Mouse (Mus musculus) A20 (cell line): ENCODE data around the gene Gm10715.
"Not testable (repeated sequence)": the region's sequence is repeated elsewhere in the genome, so short reads cannot be mapped to it uniquely, and the experiment has no call there.

Experiments used
- DNase-seq: peaks from one replicate; pipeline ENCODE4 v3.0.0-alpha.2; 2011; ENCODE audit warnings: low read depth, low spot score

Gene Gm10715

GRCm38 (mm10) chr9:3036577-3036976 is at the start of gene Gm10715:
Gm10715 (plus strand) TSS chr9:3036877.
- DNase-seq, result not testable (repeated sequence)

DNA sequence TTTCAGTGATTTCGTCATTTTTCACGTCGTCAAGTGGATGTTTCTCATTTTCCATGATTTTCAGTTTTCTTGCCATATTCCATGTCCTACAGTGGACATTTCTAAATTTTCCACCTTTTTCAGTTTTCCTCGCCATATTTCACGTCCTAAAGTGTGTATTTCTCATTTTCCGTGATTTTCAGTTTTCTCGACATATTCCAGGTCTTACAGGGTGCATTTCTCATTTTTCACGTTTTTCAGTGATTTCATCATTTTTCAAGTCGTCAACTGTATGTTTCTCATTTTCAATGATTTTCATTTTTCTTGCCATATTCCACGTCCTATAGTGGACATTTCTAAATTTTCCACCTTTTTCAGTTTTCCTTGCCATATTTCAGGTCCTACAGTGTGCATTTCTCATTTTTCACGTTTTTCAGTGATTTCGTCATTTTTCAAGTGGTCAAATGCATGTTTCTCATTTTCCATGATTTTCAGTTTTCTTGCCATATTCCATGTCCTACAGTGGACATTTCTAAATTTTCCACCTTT is 36.2 kb upstream of the Gm10715 start, which contains the start of gene Gm10722:
Gene Gm10722 (plus strand): TSS at position 478 of the 528 bp plus-strand sequence.
- DNase-seq, result peak; percentile 52

- not testable (repeated sequence) for DNase-seq
Measured at GRCm38 (mm10) chr9:3001006-3001405, 35.7 kb upstream of the Gm10715 start.

DNA sequence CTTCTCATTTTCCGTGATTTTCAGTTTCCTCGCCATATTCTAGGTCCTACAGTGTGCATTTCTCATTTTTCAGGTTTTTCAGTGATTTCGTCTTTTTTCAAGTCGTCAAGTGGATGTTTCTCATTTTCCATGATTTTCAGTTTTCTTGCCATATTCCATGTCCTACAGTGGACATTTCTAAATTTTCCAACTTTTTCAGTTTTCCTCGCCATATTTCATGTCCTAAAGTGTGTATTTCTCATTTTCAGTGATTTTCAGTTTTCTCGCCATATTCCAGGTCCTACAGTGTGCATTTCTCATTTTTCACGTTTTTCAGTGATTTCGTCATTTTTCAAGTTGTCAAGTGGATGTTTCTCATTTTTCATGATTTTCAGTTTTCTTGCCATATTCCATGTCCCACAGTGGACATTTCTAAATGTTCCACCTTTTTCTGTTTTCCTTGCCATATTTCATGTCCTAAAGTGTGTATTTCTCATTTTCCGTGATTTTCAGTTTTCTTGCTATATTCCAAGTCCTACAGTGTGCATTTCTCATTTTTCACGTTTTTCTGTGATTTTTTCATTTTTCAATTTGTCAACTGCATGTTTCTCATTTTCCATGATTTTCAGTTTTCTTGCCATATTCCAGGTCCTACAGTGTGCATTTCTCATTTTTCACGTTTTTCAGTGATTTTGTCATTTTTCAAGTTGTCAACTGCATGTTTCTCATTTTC is 34.6 kb upstream of the Gm10715 start:
- DNase-seq, result peak; percentile 26

DNA sequence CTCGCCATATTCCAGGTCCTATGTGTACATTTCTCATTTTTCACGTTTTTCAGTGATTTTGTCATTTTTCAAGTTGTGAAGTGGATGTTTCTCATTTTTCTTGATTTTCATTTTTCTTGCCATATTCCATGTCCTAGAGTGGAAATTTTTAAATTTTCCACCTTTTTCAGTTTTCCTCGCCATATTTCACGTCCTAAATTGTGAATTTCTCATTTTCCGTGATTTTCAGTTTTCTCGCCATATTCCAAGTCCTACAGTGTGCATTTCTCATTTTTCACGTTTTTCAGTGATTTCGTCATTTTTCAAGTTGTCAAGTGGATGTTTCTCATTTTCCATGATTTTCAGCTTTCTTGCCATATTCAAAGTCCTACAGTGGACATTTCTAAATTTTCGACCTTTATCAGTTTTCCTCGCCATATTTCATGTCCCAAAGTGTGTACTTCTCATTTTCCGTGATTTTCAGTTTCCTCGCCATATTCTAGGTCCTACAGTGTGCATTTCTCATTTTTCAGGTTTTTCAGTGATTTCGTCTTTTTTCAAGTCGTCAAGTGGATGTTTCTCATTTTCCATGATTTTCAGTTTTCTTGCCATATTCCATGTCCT is 33.8 kb upstream of the Gm10715 start, which contains the start of gene Gm11168:
Gene Gm11168 (plus strand): TSS at position 553 of the 603 bp plus-strand sequence.
- DNase-seq, result not testable (repeated sequence)

DNA sequence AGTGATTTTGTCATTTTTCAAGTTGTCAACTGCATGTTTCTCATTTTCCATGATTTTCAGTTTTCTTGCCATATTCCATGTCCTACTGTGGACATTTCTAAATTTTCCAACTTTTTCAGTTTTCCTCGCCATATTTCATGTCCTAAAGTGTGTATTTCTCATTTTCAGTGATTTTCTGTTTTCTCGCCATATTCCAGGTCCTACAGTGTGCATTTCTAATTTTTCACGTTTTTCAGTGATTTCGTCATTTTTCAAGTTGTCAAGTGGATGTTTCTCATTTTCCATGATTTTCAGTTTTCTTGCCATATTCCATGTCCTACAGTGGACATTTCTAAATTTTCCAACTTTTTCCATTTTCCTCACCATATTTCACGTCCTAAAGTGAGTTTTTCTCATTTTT is 30.5 kb upstream of the Gm10715 start:
- not testable (repeated sequence) for DNase-seq

DNA sequence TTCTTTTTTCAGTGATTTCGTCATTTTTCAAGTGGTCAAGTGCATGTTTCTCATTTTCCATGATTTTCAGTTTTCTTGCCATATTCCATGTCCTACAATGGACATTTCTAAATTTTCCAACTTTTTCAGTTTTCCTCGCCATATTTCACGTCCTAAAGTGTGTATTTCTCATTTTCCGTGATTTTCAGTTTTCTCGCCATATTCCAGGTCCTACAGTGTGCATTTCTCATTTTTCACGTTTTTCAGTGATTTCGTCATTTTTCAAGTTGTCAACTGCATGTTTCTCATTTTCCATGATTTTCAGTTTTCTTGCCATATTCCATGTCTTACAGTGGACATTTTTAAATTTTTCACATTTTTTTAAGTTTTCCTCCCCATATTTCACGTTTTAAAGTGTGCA is 30.0 kb upstream of the Gm10715 start:
- not testable (repeated sequence) for DNase-seq

DNA sequence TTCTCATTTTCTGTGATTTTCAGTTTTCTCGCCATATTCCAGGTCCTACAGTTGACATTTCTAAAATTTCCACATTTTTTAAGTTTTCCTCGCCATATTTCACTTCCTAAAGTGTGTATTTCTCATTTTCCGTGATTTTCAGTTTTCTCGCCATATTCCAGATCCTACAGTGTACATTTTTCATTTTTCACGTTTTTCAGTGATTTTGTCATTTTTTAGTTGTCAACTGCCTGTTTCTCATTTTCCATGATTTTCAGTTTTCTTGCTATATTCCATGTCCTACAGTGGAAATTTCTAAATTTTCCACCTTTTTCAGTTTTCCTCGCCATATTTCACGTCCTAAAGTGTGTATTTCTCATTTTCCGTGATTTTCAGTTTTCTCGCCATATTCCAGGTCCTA is 29.4 kb upstream of the Gm10715 start:
- DNase-seq, result peak; percentile 21

DNA sequence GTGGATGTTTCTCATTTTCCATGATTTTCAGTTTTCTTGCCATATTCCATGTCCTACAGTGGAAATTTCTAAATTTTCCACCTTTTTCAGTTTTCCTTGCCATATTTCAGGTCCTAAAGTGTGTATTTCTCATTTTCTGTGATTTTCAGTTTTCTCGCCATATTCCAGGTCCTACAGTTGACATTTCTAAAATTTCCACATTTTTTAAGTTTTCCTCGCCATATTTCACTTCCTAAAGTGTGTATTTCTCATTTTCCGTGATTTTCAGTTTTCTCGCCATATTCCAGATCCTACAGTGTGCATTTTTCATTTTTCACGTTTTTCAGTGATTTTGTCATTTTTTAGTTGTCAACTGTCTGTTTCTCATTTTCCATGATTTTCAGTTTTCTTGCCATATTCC is 27.3 kb upstream of the Gm10715 start:
- DNase-seq, result not testable (repeated sequence)

DNA sequence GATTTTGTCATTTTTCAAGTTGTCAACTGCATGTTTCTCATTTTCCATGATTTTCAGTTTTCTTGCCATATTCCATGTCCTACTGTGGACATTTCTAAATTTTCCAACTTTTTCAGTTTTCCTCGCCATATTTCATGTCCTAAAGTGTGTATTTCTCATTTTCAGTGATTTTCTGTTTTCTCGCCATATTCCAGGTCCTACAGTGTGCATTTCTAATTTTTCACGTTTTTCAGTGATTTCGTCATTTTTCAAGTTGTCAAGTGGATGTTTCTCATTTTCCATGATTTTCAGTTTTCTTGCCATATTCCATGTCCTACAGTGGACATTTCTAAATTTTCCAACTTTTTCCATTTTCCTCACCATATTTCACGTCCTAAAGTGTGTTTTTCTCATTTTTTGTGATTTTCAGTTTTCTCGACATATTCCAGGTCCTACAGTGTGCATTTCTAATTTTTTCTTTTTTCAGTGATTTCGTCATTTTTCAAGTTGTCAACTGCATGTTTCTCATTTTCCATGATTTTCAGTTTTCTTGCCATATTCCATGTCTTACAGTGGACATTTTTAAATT is 24.5 kb upstream of the Gm10715 start:
- DNase-seq, result not testable (repeated sequence)

- DNase-seq, result not testable (repeated sequence)
Measured at GRCm38 (mm10) chr9:3012733-3013279, 23.9 kb upstream of the Gm10715 start, which contains the start of gene Gm10721. Gm10721 (plus strand) TSS chr9:3013140.

GRCm38 (mm10) chr9:3015354-3015753 is 21.3 kb upstream of the Gm10715 start, which contains the start of gene Gm10720:
Gm10720 (plus strand) TSS chr9:3015654.
- not testable (repeated sequence) for DNase-seq

DNA sequence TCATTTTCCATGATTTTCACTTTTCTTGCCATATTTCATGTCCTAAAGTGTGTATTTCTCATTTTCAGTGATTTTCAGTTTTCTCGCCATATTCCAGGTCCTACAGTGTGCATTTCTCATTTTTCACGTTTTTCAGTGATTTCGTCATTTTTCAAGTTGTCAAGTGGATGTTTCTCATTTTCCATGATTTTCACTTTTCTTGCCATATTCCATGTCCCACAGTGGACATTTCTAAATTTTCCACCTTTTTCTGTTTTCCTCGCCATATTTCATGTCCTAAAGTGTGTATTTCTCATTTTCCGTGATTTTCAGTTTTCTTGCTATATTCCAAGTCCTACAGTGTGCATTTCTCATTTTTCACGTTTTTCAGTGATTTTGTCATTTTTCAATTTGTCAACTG is 20.8 kb upstream of the Gm10715 start:
- not testable (repeated sequence) for DNase-seq

- DNase-seq, result not testable (repeated sequence)
Measured at GRCm38 (mm10) chr9:3017108-3017507, 19.6 kb upstream of the Gm10715 start, which contains the start of gene Gm10719. Gm10719 (plus strand) TSS chr9:3017408.

GRCm38 (mm10) chr9:3018944-3019343 is 17.7 kb upstream of the Gm10715 start:
- not testable (repeated sequence) for DNase-seq

DNA sequence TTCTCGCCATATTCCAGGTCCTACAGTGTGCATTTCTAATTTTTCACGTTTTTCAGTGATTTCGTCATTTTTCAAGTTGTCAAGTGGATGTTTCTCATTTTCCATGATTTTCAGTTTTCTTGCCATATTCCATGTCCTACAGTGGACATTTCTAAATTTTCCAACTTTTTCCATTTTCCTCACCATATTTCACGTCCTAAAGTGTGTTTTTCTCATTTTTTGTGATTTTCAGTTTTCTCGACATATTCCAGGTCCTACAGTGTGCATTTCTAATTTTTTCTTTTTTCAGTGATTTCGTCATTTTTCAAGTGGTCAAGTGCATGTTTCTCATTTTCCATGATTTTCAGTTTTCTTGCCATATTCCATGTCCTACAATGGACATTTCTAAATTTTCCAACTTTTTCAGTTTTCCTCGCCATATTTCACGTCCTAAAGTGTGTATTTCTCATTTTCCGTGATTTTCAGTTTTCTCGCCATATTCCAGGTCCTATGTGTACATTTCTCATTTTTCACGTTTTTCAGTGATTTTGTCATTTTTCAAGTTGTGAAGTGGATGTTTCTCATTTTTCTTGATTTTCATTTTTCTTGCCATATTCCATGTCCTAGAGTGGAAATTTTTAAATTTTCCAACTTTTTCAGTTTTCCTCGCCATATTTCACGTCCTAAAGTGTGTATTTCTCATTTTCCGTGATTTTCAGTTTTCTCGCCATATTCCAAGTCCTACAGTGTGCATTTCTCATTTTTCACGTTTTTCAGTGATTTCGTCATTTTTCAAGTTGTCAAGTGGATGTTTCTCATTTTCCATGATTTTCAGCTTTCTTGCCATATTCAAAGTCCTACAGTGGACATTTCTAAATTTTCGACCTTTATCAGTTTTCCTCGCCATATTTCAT is 16.6 kb upstream of the Gm10715 start:
- not testable (repeated sequence) for DNase-seq

DNA sequence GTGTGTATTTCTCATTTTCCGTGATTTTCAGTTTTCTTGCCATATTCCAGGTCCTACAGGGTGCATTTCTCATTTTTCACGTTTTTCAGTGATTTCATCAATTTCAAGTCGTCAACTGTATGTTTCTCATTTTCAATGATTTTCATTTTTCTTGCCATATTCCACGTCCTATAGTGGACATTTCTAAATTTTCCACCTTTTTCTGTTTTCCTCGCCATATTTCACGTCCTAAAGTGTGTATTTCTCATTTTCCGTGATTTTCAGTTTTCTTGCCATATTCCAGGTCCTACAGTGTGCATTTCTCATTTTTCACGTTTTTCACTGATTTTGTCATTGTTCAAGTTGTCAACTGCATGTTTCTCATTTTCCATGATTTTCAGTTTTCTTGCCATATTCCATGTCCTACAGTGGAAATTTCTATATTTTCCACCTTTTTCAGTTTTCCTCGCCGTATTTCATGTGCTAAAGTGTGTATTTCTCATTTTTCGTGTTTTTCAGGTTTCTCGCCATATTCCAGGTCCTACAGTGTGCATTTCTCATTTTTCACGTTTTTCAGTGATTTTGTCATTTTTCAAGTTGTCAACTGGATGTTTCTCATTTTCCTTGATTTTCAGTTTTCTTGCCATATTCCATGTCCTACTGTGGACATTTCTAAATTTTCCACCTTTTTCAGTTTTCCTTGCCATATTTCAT is 14.2 kb upstream of the Gm10715 start:
- peak; percentile 32 for DNase-seq

GRCm38 (mm10) chr9:3023312-3023984 is 13.2 kb upstream of the Gm10715 start, which contains the start of gene Gm10718:
Gm10718 (plus strand) TSS chr9:3023547.
- not testable (repeated sequence) for DNase-seq

DNA sequence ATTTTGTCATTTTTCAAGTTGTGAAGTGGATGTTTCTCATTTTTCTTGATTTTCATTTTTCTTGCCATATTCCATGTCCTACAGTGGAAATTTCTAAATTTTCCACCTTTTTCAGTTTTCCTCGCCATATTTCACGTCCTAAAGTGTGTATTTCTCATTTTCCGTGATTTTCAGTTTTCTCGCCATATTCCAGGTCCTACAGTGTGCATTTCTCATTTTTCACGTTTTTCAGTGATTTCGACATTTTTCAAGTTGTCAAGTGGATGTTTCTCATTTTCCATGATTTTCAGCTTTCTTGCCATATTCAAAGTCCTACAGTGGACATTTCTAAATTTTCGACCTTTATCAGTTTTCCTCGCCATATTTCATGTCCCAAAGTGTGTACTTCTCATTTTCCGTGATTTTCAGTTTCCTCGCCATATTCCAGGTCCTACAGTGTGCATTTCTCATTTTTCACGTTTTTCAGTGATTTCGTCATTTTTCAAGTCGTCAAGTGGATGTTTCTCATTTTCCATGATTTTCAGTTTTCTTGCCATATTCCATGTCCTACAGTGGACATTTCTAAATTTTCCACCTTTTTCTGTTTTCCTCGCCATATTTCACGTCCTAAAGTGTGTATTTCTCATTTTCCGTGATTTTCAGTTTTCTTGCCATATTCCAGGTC is 12.6 kb upstream of the Gm10715 start:
- not testable (repeated sequence) for DNase-seq
